Mouse (Mus musculus) kidney, adult 2 months (tissue): Measurements from ENCODE around the gene Klhl20. TPM values are rescaled to one million over a fixed set of nuclear protein-coding genes. Genes with fewer than 3 reads are reported as not detected.
"Not testable (repeated sequence)": the region's sequence is repeated elsewhere in the genome, so short reads cannot be mapped to it uniquely, and the experiment has no call there.

Experiments
- DNase-seq: peaks from one replicate; pipeline ENCODE4 v3.0.0; 2021
- H3K27ac ChIP-seq: fragments of 200-500 bp; 2 replicates; pipeline ENCODE4 v1.5.1; 2012; ENCODE audit warnings: low read depth, low read length, control low read depth, inconsistent platforms; ENCODE audit not compliant: insufficient read depth
- H3K27me3 ChIP-seq: fragments of 200-500 bp; replicated peaks from 2 replicates; pipeline ENCODE4 v1.6.1; 2012; ENCODE audit warnings: mild to moderate bottlenecking, moderate library complexity, low read length, inconsistent platforms; ENCODE audit not compliant: control insufficient read depth, insufficient read depth
- H3K36me3 ChIP-seq: fragments of 200-500 bp; 2 replicates; pipeline ENCODE4 v1.6.1; 2012; ENCODE audit warnings: mild to moderate bottlenecking, moderate library complexity, low read length, inconsistent platforms; ENCODE audit not compliant: control insufficient read depth, insufficient read depth
- H3K4me1 ChIP-seq: fragments of 200-500 bp; 2 replicates; pipeline ENCODE4 v1.6.1; 2011; ENCODE audit warnings: low read length; ENCODE audit not compliant: control insufficient read depth, insufficient read depth
- H3K4me3 ChIP-seq: fragments of 200-500 bp; 2 replicates; pipeline ENCODE4 v1.5.1; 2011; ENCODE audit warnings: mild to moderate bottlenecking, low read depth, low read length, control low read depth; ENCODE audit not compliant: insufficient read depth
- CTCF ChIP-seq: fragments of 200-500 bp; conservative IDR thresholded peaks from 2 replicates; pipeline ENCODE4 v1.5.1; 2011; ENCODE audit warnings: low read depth, mild to moderate bottlenecking, control low read depth, low read length, moderate library complexity, mixed read lengths; ENCODE audit not compliant: insufficient read depth, insufficient read length
- POLR2A ChIP-seq: fragments of 200-500 bp; IDR thresholded peaks from one replicate; pipeline ENCODE4 v1.6.1; 2011; ENCODE audit warnings: low read depth, low read length, control low read depth
- WGBS: fragments of 180-500 bp; shearing (Covaris S2); methylation state at CpG from one replicate; pipeline ENCODE4 v1.1.7; 2018; 5-methylcytosine and 5-hydroxymethylcytosine counted together
- polyA plus RNA-seq: library from polyadenylated mRNA; depleted of rRNA; stranded (reverse); fragments of >200 nt; gene quantifications from 2 replicates; pipeline ENCODE4 v1.2.3, GENCODE M21; 2012

The Klhl20 gene
- polyA plus RNA-seq, 1 experiment: 7.2 TPM

- Histone ChIP-seq H3K4me3 (no peak overlapping the region), H3K36me3 (no peaks in the 10 kb centered on the region), H3K4me1 (no peaks in the 10 kb centered on the region), H3K27ac (no peak overlapping the region), H3K27me3 (no peaks in the 10 kb centered on the region)
- TF ChIP-seq CTCF (no peak), POLR2A (no peak)
- 85% methylated on average over 2 of the region's 2 CpGs for WGBS
- no peak for DNase-seq
Measured at GRCm38 (mm10) chr1:161147888-161148287, 16.6 kb upstream of the Klhl20 start.

DNA sequence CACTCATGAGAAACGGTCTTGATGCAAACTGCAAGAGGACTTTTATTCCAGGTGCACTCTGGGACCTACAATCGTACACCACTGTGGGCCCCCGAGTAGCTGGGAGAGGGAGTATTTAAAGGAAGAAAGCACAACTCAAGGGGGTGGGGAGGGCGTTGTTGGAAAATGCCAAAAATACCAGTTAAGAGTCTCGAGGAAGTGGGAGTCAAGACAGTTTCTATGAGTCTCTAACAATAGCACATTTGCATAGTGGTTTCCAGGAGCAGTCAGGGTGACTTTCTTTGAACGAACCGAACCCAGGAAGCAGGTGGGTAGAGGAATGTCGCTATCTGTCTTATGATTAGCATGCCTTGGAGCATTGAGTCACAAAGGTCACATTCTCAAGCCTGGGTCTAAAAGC is 14.3 kb upstream of the Klhl20 start:
- not testable (repeated sequence) for H3K4me3 ChIP-seq, H3K27ac ChIP-seq, H3K36me3 ChIP-seq, H3K27me3 ChIP-seq, H3K4me1 ChIP-seq, DNase-seq
- 74% methylated on average over 8 of the region's 8 CpGs for WGBS

DNA sequence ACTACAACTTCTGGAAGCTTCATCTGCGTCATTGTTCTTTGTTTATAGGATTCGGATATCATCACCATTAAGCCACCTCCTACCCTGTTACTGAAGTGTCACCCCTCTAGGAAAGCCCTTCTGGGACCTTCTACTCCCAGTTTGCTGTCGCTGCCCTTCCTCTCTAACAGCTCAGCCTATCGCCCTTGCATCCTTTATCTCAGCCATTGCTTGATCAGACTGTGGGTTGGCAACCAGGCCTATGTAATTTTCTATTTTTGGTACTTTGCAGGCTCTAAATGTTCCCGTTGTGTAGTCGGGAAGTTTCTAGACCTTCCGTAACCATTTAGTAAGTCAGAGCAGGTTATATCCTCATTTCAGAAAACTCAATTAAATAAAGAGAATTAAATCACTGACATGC is 11.9 kb upstream of the Klhl20 start:
- Histone ChIP-seq H3K4me1 (no peaks in the 10 kb centered on the region), H3K36me3 (no peaks in the 10 kb centered on the region), H3K27ac (no peak overlapping the region), H3K4me3 (no peak overlapping the region), H3K27me3 (no peaks in the 10 kb centered on the region)
- 88% methylated on average over 7 of the region's 7 CpGs for WGBS
- DNase-seq: no peak
- no peak for TF ChIP-seq POLR2A
- TF ChIP-seq CTCF: no peak

- Histone ChIP-seq H3K27me3 (no peaks in the 10 kb centered on the region), H3K4me1 (no peaks in the 10 kb centered on the region), H3K36me3 (no peaks in the 10 kb centered on the region), H3K27ac (no peak within 1 kb of the TSS), H3K4me3 (peak within 1 kb of the TSS; percentile 65)
- WGBS: 5% methylated on average over 33 of the region's 33 CpGs
- DNase-seq: peak; percentile 75
- TF ChIP-seq POLR2A (no peak), CTCF (no peak)
Measured at GRCm38 (mm10) chr1:161142531-161143159, 11.3 kb upstream of the Klhl20 start, which contains the start of gene Ankrd45. Gene Ankrd45 (plus strand): TSS chr1:161142691.

GRCm38 (mm10) chr1:161140026-161140762 is 8.9 kb upstream of the Klhl20 start:
- H3K27ac ChIP-seq: no peak overlapping the region
- H3K4me1 ChIP-seq: no peaks in the 10 kb centered on the region
- no peak for TF ChIP-seq POLR2A
- TF ChIP-seq CTCF: peak; percentile 48
- no peaks in the 10 kb centered on the region for H3K36me3 ChIP-seq
- H3K27me3 ChIP-seq: no peaks in the 10 kb centered on the region
- DNase-seq: no peak
- 78% methylated on average over 9 of the region's 9 CpGs for WGBS
- no peak overlapping the region for H3K4me3 ChIP-seq

DNA sequence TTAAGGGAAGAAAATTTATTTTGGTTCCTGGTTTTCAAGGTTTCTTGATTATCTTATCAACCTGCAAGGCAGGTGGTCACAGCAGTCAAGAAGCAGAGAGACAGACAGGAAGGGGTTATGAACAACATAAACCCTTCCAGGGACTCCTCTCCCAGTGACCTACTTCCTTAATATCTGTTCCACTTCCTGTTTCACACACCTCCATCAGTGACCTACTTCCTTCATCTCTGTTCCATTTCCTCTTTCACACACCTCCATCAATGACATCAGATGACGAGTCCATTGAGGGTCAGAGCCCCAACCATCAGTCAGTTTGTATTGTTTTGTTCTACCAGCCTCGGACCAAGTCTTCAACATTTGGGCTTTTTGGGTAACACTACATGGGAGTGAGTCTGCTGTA is 8.2 kb upstream of the Klhl20 start:
- Histone ChIP-seq H3K4me3 (no peak overlapping the region), H3K4me1 (no peaks in the 10 kb centered on the region), H3K27ac (no peak overlapping the region), H3K27me3 (no peaks in the 10 kb centered on the region), H3K36me3 (no peaks in the 10 kb centered on the region)
- no peak for TF ChIP-seq CTCF
- TF ChIP-seq POLR2A: no peak
- DNase-seq: no peak
- WGBS: 84% methylated on average over 2 of the region's 2 CpGs

DNA sequence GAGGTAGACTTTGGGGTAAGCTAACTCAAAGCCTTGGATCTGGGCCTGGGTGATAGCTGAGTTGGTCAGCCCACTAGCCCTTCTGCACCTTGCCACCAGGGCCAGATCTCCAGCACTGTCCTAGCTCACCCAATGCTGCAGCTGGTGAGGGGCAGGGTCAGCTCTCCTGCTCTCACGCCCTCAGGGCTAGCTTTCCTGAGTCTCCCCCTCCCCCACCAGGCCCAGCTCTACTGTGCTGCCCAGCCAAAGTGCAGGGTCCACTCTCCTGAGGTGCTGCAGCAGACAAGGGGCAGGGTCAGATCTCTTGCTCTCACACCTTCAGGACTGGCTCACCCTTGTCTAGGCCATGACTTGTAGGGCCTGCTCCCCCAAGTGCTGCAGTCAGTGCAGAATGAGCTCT is 4.8 kb downstream of the Klhl20 start:
- DNase-seq: peak; percentile 89
- H3K4me1 ChIP-seq: peaks cover 13% of the 10 kb centered on the region; the same call in 1 of the 2 replicates
- 76% methylated on average over 1 of the region's 1 CpGs for WGBS
- peak overlapping the region; percentile 67; the same call in 1 of the 2 replicates for H3K27ac ChIP-seq
- no peak for TF ChIP-seq POLR2A
- no peaks in the 10 kb centered on the region for H3K36me3 ChIP-seq
- no peaks in the 10 kb centered on the region for H3K27me3 ChIP-seq
- H3K4me3 ChIP-seq: no peak overlapping the region
